Mouse (Mus musculus) forebrain, embryonic 10.5 days (tissue): ENCODE measurements at regions not wholly inside any gene's neighbourhood (a gene's known extent, or its start where the extent isn't known, plus 50 kb on each side); places are given as distances from the start of the nearest gene placed in this dataset.
A peak's percentile ranks its signal among the peaks of the same experiment; 100 is the strongest.

ENCODE experiments used
- DNase-seq: peaks from one replicate; pipeline ENCODE4 v3.0.0-alpha.2; 2017; ENCODE audit warnings: low spot score; ENCODE audit errors: extremely low spot score
- H3K27ac ChIP-seq: fragments of 300-500 bp; sonication (generic); 2 replicates; pipeline ENCODE4 v1.5.1; 2016; ENCODE audit warnings: mild to moderate bottlenecking
- H3K27me3 ChIP-seq: fragments of 300-500 bp; sonication (generic); 2 replicates; pipeline ENCODE4 v1.6.1; 2016; ENCODE audit warnings: mild to moderate bottlenecking; ENCODE audit not compliant: poor library complexity, severe bottlenecking
- H3K36me3 ChIP-seq: fragments of 300-500 bp; sonication (generic); replicated peaks from 2 replicates; pipeline ENCODE4 v1.6.1; 2016; ENCODE audit warnings: mild to moderate bottlenecking, moderate library complexity
- H3K4me1 ChIP-seq: fragments of 300-500 bp; sonication (generic); 2 replicates; pipeline ENCODE4 v1.6.1; 2016
- H3K4me3 ChIP-seq: fragments of 300-500 bp; sonication (generic); 2 replicates; pipeline ENCODE4 v1.5.1; 2016; ENCODE audit warnings: mild to moderate bottlenecking, moderate library complexity
- H3K9me3 ChIP-seq: fragments of 300-500 bp; sonication (generic); 2 replicates; pipeline ENCODE4 v1.6.1; 2016; ENCODE audit warnings: mild to moderate bottlenecking, moderate library complexity
- WGBS: fragments of 180-500 bp; shearing (Covaris S2); methylation state at CpG from one replicate; pipeline ENCODE4 v1.1.7; 2016; 5-methylcytosine and 5-hydroxymethylcytosine counted together

DNA sequence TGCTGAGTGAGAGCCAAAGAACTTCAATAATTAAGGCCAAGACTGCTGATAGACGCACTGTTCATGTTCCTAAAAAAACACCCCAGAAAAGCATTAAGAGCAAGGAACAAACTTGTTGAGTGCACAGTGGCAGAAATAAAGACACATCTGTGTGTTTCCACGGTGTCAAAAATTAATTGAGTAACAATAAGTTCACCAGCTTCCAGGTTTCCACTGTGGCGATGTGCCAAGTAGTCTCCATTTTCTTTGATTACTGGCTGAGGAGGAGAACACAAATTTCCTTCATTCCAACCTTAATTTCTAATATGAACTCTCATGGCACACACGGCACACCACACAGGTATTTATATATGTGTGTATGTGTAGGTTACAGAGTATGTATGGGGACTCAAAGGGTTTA is 54.3 kb upstream of the Lrpap1 start:
- H3K27ac ChIP-seq = peak overlapping the region; percentile 65; the same call in 1 of the 2 replicates

GRCm38 (mm10) chr5:35159178-35159661 is 53.7 kb upstream of the Lrpap1 start:
- peak overlapping the region; percentile 65 for H3K27ac ChIP-seq
- no peaks in the 10 kb centered on the region for H3K36me3 ChIP-seq
- no peak overlapping the region for H3K4me3 ChIP-seq
- WGBS = 61% methylated on average over 9 of the region's 9 CpGs
- H3K27me3 ChIP-seq = no peaks in the 10 kb centered on the region
- H3K9me3 ChIP-seq = no peaks in the 10 kb centered on the region
- DNase-seq = no peak
- H3K4me1 ChIP-seq = peaks cover 44% of the 10 kb centered on the region

More for the DNA sequence above, 54.3 kb upstream of the Lrpap1 start:
- no peak overlapping the region for H3K4me3 ChIP-seq
- no peaks in the 10 kb centered on the region for H3K27me3 ChIP-seq
- no peak for DNase-seq
- 89% methylated on average over 4 of the region's 4 CpGs for WGBS
- H3K9me3 ChIP-seq = no peaks in the 10 kb centered on the region
- H3K36me3 ChIP-seq = no peaks in the 10 kb centered on the region
- H3K4me1 ChIP-seq = peaks cover 44% of the 10 kb centered on the region

DNA sequence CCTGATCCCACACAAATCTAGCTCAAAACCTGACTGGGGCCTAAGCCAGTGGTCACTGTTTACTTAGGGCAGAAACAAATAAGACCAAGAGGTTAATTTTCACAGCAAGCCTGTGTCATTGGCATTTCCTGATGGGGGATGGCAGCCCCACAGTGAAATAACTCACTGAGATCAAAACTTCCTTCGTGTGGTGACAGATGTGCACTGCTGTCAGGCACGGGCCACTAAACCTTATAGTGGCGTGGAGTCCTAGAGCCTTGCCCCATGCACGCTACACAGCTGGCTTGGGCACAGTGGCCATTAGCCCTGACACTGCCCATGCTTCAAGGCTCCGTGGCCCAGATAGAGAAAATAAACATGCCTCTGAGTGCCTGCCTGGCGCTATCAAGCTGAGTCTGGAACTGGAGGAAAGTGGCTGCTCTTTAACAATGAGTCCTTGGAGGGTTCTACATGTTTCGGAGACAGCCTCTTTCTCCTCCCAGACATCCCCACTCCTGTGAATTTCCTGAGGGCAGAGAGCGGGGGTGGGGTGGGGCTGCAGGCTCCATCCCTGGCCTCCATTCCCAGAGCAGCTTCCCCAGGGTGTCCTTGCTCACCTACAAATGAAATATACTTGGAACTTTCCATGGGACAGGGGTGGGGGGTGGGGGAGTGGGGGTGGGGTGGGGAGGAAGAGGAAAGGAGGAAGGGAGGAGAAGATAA is 52.9 kb upstream of the Lrpap1 start:
- peaks cover 44% of the 10 kb centered on the region for H3K4me1 ChIP-seq
- no peak overlapping the region for H3K4me3 ChIP-seq
- H3K27ac ChIP-seq = peak overlapping the region; percentile 65
- no peaks in the 10 kb centered on the region for H3K27me3 ChIP-seq
- H3K36me3 ChIP-seq = no peaks in the 10 kb centered on the region
- H3K9me3 ChIP-seq = no peaks in the 10 kb centered on the region
- no peak for DNase-seq
- 64% methylated on average over 8 of the region's 8 CpGs for WGBS

DNA sequence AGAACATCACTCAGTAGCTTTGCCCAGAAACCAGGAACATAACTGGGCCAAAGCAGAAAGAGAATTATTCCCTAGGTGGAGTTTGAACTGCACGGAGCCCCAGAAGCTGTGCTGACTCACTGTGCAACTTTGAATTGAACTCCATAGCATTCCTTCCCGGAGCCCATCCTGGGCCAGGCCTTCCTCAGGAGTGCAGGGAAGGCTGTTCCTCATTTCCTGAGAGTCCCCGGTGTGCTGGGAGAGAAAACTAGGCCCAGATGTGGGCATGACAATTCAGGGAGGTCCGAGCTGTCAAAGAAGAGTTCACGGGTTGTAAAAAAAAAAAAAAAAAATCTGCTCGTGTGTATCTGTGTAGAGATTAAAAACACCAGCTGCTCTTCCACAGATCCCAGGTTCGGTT is 50.8 kb upstream of the Lrpap1 start:
- Histone ChIP-seq H3K4me1 (peaks cover 44% of the 10 kb centered on the region), H3K9me3 (peaks cover under 1% of the 10 kb centered on the region), H3K36me3 (no peaks in the 10 kb centered on the region), H3K27me3 (no peaks in the 10 kb centered on the region), H3K27ac (peak overlapping the region; percentile 48), H3K4me3 (no peak overlapping the region)
- 67% methylated on average over 7 of the region's 7 CpGs for WGBS
- DNase-seq = peak; percentile 25

- Histone ChIP-seq H3K9me3 (peaks cover 7% of the 10 kb centered on the region), H3K4me3 (no peak overlapping the region), H3K36me3 (no peaks in the 10 kb centered on the region), H3K27ac (peak overlapping the region; percentile 48), H3K4me1 (peaks cover 39% of the 10 kb centered on the region), H3K27me3 (no peaks in the 10 kb centered on the region)
- WGBS = 73% methylated on average over 3 of the region's 3 CpGs
- DNase-seq = no peak
These were observed 50.2 kb upstream of the Lrpap1 start for GRCm38 (mm10) chr5:35155717-35156116.
